Mouse (Mus musculus) right cerebral cortex, postnatal 4 days (tissue): Measurements from ENCODE around the gene Tmem248.
"Not testable (repeated sequence)": the region's sequence is repeated elsewhere in the genome, so short reads cannot be mapped to it uniquely, and the experiment has no call there.

Experiments used
- DNase-seq: peaks from one replicate; pipeline ENCODE4 v3.0.0-alpha.2; 2022

Gene Tmem248

GRCm38 (mm10) chr5:130204560-130204959 lies 12.3 kb upstream of the Tmem248 start:
- DNase-seq, result no peak

GRCm38 (mm10) chr5:130205441-130206023 lies 11.3 kb upstream of the Tmem248 start:
- DNase-seq, result no peak

- DNase-seq, result no peak
These were observed 9.6 kb upstream of the Tmem248 start for GRCm38 (mm10) chr5:130207299-130207698.

DNA sequence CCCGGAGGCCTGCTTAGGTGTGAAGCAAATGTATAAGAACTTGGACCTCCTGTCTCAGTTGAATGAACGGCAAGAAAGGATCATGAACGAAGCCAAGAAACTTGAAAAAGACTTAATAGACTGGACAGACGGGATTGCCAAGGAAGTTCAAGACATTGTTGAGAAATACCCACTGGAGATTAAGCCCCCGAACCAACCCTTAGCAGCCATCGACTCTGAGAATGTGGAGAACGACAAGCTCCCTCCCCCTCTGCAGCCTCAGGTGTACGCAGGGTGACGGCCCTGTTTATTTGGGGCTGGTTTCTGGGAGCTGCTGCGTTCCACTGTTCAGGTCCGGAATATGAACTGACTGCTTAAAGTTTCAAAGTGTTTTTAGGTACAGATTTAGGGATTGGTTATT lies 3.9 kb upstream of the Tmem248 start:
- no peak for DNase-seq

- no peak for DNase-seq
These were observed 525 bp downstream of the Tmem248 start for GRCm38 (mm10) chr5:130217406-130217805.

DNA sequence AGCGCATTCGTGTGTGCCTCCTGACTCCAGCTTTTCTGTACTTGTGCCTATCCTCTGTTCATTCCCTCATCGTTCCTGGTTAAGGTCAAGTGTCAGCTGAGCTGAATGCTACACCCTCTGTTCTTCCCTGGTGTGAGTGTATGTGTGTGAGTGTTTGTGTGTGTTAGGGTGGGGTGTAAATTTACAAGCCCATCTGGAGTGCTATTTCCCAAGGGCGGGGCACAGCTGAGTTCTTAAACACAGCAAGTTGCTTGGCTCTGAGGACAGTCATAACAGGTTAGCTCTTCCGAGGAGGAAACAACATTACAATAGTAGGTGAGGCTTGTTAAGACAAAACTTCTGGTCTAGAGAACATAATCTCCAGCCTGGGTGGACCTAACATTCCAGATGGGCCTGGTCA lies 1.5 kb downstream of the Tmem248 start:
- no peak for DNase-seq

DNA sequence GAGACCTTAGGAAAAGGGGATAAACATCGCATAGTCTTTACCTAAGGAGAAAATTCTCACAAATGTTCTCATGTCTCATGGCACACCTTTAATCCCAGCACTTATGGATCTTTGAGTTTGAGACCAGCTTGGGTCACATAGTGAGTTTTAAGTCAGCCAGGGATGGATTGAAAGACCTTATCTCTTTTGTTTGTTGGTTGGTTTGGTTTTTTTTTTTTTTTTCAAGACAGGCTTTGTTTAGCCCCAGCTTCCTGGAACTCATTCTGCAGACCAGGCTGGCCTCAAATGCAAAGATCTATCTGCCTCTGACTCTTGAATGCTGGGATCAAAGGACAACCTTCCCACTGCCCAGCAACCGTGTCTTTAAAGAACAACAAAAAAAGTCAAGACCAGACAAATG lies 4.4 kb downstream of the Tmem248 start:
- no peak for DNase-seq

DNA sequence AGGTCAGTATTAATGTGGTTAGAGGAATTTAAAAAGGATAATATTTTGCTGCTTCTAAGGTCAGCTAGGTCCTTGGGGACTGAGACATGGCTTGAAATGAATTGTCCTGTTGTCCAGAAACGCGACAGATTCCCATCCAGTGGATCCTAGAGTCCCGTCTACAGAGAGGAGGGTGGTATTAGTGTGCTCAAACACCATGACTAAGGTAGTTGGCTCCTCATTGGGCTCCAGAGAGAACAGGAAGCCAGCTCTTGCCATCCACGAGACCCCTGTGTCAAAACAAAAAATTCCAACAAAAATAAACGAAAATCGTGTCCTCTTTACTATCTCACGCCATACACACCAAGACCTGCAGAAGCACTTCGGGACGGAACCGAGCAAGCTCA lies 4.9 kb downstream of the Tmem248 start:
- DNase-seq, result no peak

DNA sequence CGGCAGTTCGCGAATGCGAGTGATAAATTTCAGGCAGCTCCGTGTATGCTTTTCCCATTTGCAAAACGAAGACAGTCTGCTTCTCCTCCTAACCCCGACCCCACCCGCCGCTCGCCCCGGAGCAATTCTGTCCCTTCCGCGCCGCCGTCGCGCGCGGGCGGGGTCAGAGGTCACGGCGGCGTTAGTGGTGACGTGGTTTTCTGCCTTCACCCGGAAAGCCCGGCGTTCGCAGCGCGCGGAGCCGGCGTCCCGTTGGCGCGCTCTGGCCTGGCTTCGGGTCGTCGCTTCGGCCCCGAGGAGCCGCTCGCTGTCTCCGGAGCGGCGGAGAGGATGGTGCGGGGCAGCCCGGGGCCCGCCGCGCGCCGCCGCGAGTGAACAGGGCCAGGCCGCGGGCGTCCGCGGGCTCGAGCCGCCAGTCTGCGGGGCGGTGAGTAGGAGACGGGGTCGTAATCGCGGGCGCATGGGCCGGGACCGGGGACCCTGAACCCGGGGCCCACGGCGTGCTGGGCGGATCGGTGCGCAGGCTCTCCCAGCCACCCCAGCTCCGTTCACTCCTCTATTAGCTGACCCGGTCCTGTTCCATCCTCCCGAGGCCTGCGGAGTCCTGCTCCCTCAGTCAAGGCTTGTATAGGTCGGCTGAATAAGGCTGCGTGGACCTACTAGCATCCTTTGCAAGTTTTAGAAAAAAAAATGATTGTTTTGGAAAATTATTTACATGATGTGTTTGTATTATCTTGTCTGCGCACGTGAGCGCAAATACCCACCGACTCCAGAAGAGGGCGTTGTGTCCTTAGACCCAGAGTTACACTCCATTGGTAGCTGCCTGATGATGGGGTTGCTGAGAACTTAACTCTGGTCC lies 5.5 kb downstream of the Tmem248 start:
- peak; percentile 97 for DNase-seq

GRCm38 (mm10) chr5:130226790-130227189 lies 9.9 kb downstream of the Tmem248 start:
- DNase-seq, result no peak

DNA sequence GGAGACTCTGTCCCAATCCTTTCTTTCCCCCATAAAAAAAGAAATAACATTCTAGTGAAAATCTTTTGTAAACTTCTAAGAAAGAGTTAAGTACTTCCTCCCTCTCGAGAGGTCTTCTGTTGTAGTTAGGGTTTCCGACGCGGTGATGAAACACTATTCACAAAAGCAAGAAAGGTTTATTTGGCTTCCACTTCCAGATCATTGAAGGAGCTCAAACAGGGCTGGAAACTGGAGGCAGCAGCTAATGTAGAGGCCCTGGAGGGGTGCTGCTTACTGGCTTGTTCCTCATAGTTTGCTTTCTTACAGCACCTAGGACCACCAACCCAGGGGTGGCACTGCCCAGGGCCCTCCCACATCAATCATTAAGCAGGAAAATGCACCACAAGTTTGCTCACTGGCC lies 11.2 kb downstream of the Tmem248 start:
- DNase-seq, result no peak

GRCm38 (mm10) chr5:130236302-130236701 lies 19.4 kb downstream of the Tmem248 start:
- DNase-seq, result no peak

DNA sequence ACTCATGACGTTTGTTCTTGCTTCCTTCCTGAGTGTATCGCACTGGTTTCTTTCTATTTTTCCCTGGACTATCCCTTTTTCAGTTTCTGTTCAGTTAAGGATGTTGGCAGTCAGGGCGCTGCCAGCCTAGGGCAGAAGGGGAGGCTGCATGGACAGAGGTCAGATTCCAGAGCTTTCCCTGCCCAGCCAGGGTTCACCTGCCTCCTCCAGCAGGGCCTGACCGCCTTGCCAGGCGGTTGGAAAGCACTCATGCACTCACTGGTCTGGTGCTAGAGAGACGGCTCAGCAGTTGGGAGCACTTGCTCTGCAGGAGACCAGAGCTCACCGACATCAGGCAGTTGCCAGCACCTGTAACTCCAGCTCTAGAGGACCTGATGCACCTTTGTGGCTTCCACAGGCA lies 22.4 kb downstream of the Tmem248 start:
- no peak for DNase-seq

DNA sequence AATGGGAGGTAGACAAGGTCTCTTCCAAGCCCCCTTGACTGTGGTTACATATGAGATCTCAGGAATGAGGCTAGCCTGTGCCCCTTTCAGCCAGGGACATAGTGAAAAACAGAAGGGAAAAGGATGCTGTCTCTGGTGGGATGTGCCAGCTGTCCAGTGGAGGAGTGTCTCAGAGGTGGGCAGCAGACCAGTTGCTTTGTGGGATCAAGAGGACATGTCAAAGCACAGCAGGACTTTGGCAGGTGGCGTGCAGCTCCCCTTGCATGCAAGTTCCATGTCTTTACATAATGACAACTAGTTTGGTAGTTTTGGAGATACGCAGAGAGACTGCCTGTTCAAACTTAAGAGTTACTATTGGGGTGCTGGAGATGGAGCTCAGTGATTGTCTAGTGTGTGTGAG lies 23.0 kb downstream of the Tmem248 start:
- no peak for DNase-seq

GRCm38 (mm10) chr5:130241426-130241825 lies 24.5 kb downstream of the Tmem248 start:
- DNase-seq, result no peak

- DNase-seq, result no peak
These were observed 30.9 kb downstream of the Tmem248 start for GRCm38 (mm10) chr5:130247823-130248222.

DNA sequence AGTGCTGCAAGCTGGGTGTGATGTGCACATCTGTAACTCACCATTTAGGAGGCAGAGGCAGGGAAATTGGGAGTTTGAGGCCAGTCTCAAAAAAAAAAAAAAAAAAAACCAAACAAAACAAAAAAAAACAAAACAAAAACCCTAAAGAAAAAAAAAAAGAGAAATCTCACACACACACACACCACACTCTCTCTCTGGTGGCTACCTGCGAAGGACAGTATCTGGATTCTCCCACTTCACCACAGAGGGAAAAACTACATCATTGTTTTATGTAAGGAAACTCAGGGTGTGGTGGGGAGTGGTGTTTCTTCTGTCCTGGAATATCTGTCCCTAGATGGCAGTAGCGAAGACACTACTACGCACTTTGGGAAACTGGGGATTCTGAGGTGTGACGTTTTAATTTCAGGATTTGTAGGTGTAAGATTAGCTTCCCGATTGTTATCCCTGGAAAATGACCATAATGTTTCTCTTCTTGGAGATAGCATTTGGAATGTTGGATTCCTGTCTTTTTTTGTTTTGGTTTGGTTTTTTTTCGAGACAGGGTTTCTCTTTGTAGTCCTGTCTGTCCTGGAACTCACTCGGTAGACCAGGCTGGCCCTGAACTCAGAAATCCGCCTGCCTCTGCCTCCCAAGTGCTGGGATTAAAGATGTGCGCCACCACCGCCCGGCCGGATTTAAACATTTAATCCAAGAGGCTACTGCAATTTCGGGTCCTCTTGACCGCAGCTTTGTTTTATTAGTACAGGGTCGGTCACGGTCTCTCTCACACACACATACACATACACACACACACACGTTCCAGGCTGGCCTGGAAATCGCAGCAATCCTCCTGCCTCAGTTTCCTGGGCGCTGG lies 37.5 kb downstream of the Tmem248 start:
- DNase-seq, result no peak

- peak; percentile 94 for DNase-seq
These were observed 38.3 kb downstream of the Tmem248 start, which contains the start of the genes Sbds and Tyw1 for GRCm38 (mm10) chr5:130255017-130255720. TSS of gene Sbds (minus strand) at chr5:130255530. TSS of gene Tyw1 (plus strand) at chr5:130255619.

DNA sequence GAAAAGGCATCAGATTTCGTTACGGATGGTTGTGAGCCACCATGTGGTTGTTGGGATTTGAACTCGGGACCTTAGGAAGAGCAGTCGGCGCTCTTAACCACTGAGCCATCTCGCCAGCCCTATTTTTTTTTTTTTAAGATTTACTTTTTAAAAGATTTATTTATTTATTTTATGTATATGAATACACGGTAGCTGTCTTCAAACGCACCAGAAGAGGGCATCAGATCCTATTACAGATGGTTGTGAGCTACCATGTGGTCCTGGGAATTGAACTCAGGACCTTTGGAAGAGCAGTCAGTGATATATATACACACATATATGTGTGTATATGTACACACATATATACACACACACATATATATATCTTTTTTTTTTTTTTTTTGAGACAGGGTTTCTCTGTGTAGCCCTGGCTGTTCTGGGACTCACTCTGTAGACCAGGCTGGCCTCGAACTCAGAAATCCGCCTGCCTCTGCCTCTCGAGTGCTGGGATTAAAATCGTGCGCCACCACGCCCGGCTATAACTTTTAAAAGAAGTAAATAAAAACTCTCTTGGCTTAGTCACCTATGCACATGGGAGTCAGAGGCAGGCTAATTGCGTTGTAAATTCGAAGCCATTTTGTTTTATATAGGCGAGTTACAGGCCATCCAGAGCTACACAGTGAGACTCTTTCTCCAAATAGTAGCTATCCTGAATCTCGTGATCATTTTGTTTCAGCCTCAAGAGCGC lies 39.1 kb downstream of the Tmem248 start:
- DNase-seq, result not testable (repeated sequence)

DNA sequence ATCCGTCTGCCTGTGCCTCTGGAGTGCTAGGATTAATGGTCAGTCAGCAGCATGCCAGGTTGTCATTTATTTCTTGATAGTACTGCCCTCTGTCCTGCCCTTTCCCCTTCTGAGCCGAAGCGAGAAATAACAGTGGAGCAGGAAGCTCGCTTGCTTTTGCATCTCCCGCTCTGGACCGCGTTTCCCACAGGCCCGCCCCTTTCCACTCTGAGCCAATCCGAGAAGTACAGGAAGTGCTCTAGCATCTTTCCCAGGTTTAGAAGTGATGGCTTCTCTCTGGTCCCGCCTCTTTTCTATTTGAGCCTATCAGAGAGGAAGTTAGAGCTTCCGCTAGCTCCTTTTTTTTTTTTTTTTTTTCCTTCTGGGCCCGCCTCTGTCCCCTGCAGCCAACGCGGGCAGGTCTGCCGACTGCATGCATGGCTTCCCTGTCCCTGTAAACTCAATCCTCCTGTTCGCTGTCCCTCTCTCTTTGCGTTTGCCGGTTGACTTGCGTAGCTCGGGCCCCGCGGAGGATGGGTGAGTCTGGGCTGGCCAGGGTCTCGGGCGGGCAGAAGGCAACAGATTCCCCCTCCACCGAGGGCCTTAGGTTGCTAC lies 39.9 kb downstream of the Tmem248 start:
- DNase-seq, result peak; percentile 84

DNA sequence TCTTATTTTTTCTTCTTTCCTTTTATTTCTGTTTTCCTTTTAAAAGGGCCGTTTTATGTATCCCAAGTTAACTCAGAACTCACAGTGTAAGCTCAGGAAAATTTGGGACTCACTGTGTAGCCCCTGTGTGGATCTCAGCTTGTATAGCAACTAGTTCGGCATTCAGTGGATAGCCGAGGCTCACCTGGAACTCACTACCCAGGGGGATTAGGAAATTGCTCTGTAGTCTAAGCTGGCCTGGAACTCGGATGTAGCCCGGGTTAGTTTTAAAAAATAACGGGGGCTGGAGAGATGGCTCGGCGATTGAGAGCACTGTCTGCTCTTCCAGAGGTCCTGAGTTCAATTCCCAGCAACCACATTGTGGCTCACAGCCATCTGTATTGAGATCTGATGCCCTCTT lies 40.4 kb downstream of the Tmem248 start:
- no peak for DNase-seq

- DNase-seq, result no peak
These were observed 46.6 kb downstream of the Tmem248 start for GRCm38 (mm10) chr5:130263454-130263853.
